ENCODE assay signal across 8 mouse cellular contexts in the genomic region with DNA sequence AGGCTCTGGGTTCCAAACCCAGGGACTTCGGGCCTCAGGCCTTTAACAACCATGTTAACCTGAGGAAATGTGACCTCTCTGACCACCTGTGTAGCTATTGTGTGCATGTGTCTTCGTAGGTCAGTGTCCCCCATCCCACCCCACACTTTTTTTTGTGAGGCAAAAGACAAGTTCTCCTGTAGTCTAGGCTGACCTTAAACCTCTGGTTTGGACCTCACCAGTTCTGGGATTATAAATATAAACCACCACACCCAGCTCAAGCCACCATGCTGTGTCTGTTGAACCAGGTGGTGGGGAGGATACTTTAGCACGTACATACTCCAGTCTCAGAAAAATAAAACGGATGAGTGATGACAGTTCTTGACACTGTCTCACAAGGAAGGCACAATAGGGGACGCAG. TPM values are rescaled to one million over a fixed set of nuclear protein-coding genes. Genes with fewer than 3 reads are reported as not detected.
A peak's percentile ranks its signal among the peaks of the same experiment; 100 is the strongest.
DNase-seq lines count a peak whose midpoint lies in the region; ATAC-seq and TF ChIP-seq lines count a peak whose summit lies in the region.
"Had no signal": no experiment of that assay in that cellular context is flagged by ENCODE, and none has a peak within 500 bp of the region (broad histone marks: within the 10 kb centered on the region; RNA-seq: fewer than 3 reads in every experiment).

No protein-coding gene starts in this region.

- H3K9ac ChIP-seq in lung, embryonic 16.5 days (ENCODE audit: low read length), result peak overlapping the region; percentile 84
- H3K9ac ChIP-seq in forebrain, embryonic 15.5 days (replicated peaks), result peak overlapping the region; percentile 74
- H3K9ac ChIP-seq in limb, embryonic 15.5 days, result no peak overlapping the region
- no peak overlapping the region for H3K9ac ChIP-seq in stomach, embryonic 15.5 days

- TF ChIP-seq POLR2A in kidney, adult 2 months (IDR thresholded peaks at IDR 0.05; ENCODE audit: low read depth, low read length), result no peak

- H3K36me3 ChIP-seq in lung, embryonic 16.5 days (ENCODE audit: control insufficient read depth, insufficient read depth, low read length), result peaks cover 4% of the 10 kb centered on the region
- peaks cover 6% of the 10 kb centered on the region; the same call in 1 of the 2 replicates for H3K36me3 ChIP-seq in forebrain, embryonic 15.5 days
- H3K36me3 ChIP-seq in limb, embryonic 15.5 days, result peaks cover 32% of the 10 kb centered on the region
- H3K36me3 ChIP-seq in stomach, embryonic 15.5 days, result peaks cover 7% of the 10 kb centered on the region; the same call in 1 of the 2 replicates
- no peaks in the 10 kb centered on the region for H3K36me3 ChIP-seq in kidney, adult 2 months (ENCODE audit: control insufficient read depth, insufficient read depth, low read length)

- peak overlapping the region; percentile 68 for H3K4me3 ChIP-seq in lung, embryonic 16.5 days (ENCODE audit: low read length)
- peak overlapping the region; percentile 63 for H3K4me3 ChIP-seq in forebrain, embryonic 15.5 days
- peak overlapping the region; percentile 69 for H3K4me3 ChIP-seq in limb, embryonic 15.5 days
- peak overlapping the region; percentile 59 for H3K4me3 ChIP-seq in stomach, embryonic 15.5 days (replicated peaks)
- no peak overlapping the region for H3K4me3 ChIP-seq in kidney, adult 2 months (ENCODE audit: insufficient read depth, low read depth, low read length)

- H3K4me2 ChIP-seq in lung, embryonic 16.5 days (ENCODE audit: low read depth, low read length), result peak overlapping the region; percentile 88
- H3K4me2 ChIP-seq in forebrain, embryonic 15.5 days (replicated peaks), result peak overlapping the region; percentile 94
- peak overlapping the region; percentile 90 for H3K4me2 ChIP-seq in limb, embryonic 15.5 days
- peak overlapping the region; percentile 78 for H3K4me2 ChIP-seq in stomach, embryonic 15.5 days

- WGBS in lung, embryonic 16.5 days, result 49% methylated on average over 5 of the region's 5 CpGs
- WGBS in forebrain, embryonic 15.5 days, result 52% methylated on average over 5 of the region's 5 CpGs
- 57% methylated on average over 5 of the region's 5 CpGs for WGBS in limb, embryonic 15.5 days
- WGBS in stomach, embryonic 15.5 days, result 58% methylated on average over 5 of the region's 5 CpGs
- 50% methylated on average over 5 of the region's 5 CpGs for WGBS in kidney, adult 2 months

- no peak for TF ChIP-seq CTCF in kidney, adult 2 months (conservative IDR thresholded peaks at IDR 0.05; ENCODE audit: insufficient read depth, insufficient read length, low read depth, low read length)

- ATAC-seq in lung, embryonic 16.5 days (ENCODE audit: low read depth), result no peak
- no peak for ATAC-seq in forebrain, embryonic 15.5 days (replicated peaks)
- no peak for ATAC-seq in limb, embryonic 15.5 days (ENCODE audit: insufficient number of reproducible peaks, low FRiP score, low TSS enrichment, low read depth)
- ATAC-seq in stomach, embryonic 15.5 days (ENCODE audit: insufficient read depth, low FRiP score, low read depth), result no peak

- no peaks in the 10 kb centered on the region for H3K9me3 ChIP-seq in lung, embryonic 16.5 days (ENCODE audit: control insufficient read depth, low read length)
- no peaks in the 10 kb centered on the region for H3K9me3 ChIP-seq in forebrain, embryonic 15.5 days
- H3K9me3 ChIP-seq in limb, embryonic 15.5 days, result no peaks in the 10 kb centered on the region
- no peaks in the 10 kb centered on the region for H3K9me3 ChIP-seq in stomach, embryonic 15.5 days

- H3K27me3 ChIP-seq in lung, embryonic 16.5 days (ENCODE audit: control insufficient read depth, insufficient read depth, low read depth, low read length), result no peaks in the 10 kb centered on the region
- H3K27me3 ChIP-seq in forebrain, embryonic 15.5 days, result no peaks in the 10 kb centered on the region
- no peaks in the 10 kb centered on the region for H3K27me3 ChIP-seq in limb, embryonic 15.5 days
- H3K27me3 ChIP-seq in stomach, embryonic 15.5 days (replicated peaks), result no peaks in the 10 kb centered on the region
- no peaks in the 10 kb centered on the region for H3K27me3 ChIP-seq in kidney, adult 2 months (replicated peaks; ENCODE audit: control insufficient read depth, insufficient read depth, low read length)

- peak overlapping the region; percentile 99; the same call in 1 of the 2 replicates for H3K27ac ChIP-seq in lung, embryonic 16.5 days (ENCODE audit: low read length)
- H3K27ac ChIP-seq in forebrain, embryonic 15.5 days (replicated peaks), result peak overlapping the region; percentile 95
- peak overlapping the region; percentile 98; the same call in 1 of the 2 replicates for H3K27ac ChIP-seq in limb, embryonic 15.5 days
- peak overlapping the region; percentile 97; the same call in 1 of the 2 replicates for H3K27ac ChIP-seq in stomach, embryonic 15.5 days
- no peak overlapping the region for H3K27ac ChIP-seq in kidney, adult 2 months (ENCODE audit: insufficient read depth, low read depth, low read length)

- peaks cover 21% of the 10 kb centered on the region for H3K4me1 ChIP-seq in lung, embryonic 16.5 days (replicated peaks; ENCODE audit: control insufficient read depth, insufficient read depth, low read length)
- peaks cover 21% of the 10 kb centered on the region for H3K4me1 ChIP-seq in forebrain, embryonic 15.5 days
- peaks cover 22% of the 10 kb centered on the region for H3K4me1 ChIP-seq in limb, embryonic 15.5 days
- peaks cover 18% of the 10 kb centered on the region for H3K4me1 ChIP-seq in stomach, embryonic 15.5 days
- peaks cover 14% of the 10 kb centered on the region; the same call in 1 of the 2 replicates for H3K4me1 ChIP-seq in kidney, adult 2 months (ENCODE audit: control insufficient read depth, insufficient read depth, low read length)

- no peak for DNase-seq in lung, postnatal 14 days
- no peak for DNase-seq in T-cell, adult 2 months (ENCODE audit: low spot score)
- no peak for DNase-seq in kidney, adult 2 months

RNA-seq across cellular contexts. Expression of a gene that starts 7.7 kb away (rescaled TPM):
- 25.2 TPM in 2 replicates for polyA plus RNA-seq in lung, embryonic 16.5 days (2015; fragmentation: Nextera tagmentation; extraction: Ambion mirVana)
- polyA plus RNA-seq in forebrain, embryonic 15.5 days (2015; fragmentation: Nextera tagmentation; extraction: Ambion mirVana), result 48.0 and 48.2 TPM in 2 replicates
- 35.2 and 38.9 TPM in 2 replicates for polyA plus RNA-seq in limb, embryonic 15.5 days (2015; fragmentation: Nextera tagmentation; extraction: Ambion mirVana)
- polyA plus RNA-seq in stomach, embryonic 15.5 days (2015; fragmentation: Nextera tagmentation; extraction: Ambion mirVana), result 26.7 and 29.9 TPM in 2 replicates
- polyA plus RNA-seq in kidney, adult 2 months (2012; rRNA removed), result 78.4 and 91.7 TPM in 2 replicates

RNA-seq across cellular contexts. Expression of a gene that starts 8.3 kb away (rescaled TPM):
- polyA plus RNA-seq in lung, embryonic 16.5 days (2015; fragmentation: Nextera tagmentation; extraction: Ambion mirVana), result 82.5 and 90.7 TPM in 2 replicates
- 83.7 and 83.8 TPM in 2 replicates for polyA plus RNA-seq in forebrain, embryonic 15.5 days (2015; fragmentation: Nextera tagmentation; extraction: Ambion mirVana)
- polyA plus RNA-seq in limb, embryonic 15.5 days (2015; fragmentation: Nextera tagmentation; extraction: Ambion mirVana), result 92.3 and 94.7 TPM in 2 replicates
- 71.6 and 75.8 TPM in 2 replicates for polyA plus RNA-seq in stomach, embryonic 15.5 days (2015; fragmentation: Nextera tagmentation; extraction: Ambion mirVana)
- polyA plus RNA-seq in kidney, adult 2 months (2012; rRNA removed), result 75.4 and 83.1 TPM in 2 replicates

RNA-seq across cellular contexts. Expression of a gene that starts 15.6 kb away (rescaled TPM):
- polyA plus RNA-seq in lung, embryonic 16.5 days (2015; fragmentation: Nextera tagmentation; extraction: Ambion mirVana), result 0.21 and 0.96 TPM in 2 replicates
- 1.4 and 1.8 TPM in 2 replicates for polyA plus RNA-seq in forebrain, embryonic 15.5 days (2015; fragmentation: Nextera tagmentation; extraction: Ambion mirVana)
- polyA plus RNA-seq in limb, embryonic 15.5 days (2015; fragmentation: Nextera tagmentation; extraction: Ambion mirVana), result 1.5 and 1.7 TPM in 2 replicates
- polyA plus RNA-seq in stomach, embryonic 15.5 days (2015; fragmentation: Nextera tagmentation; extraction: Ambion mirVana), result 0.67 and 0.86 TPM in 2 replicates
- polyA plus RNA-seq in kidney, adult 2 months (2012; rRNA removed), result 0.07 and 0.08 TPM in 2 replicates
- polyA plus RNA-seq: activated CD4-positive, CD25-positive, alpha-beta regulatory T cell, adult 4 months had no signal

RNA-seq across cellular contexts. Expression of a gene that starts 24.8 kb away (rescaled TPM):
- 2.5 TPM in 2 replicates for polyA plus RNA-seq in lung, embryonic 16.5 days (2015; fragmentation: Nextera tagmentation; extraction: Ambion mirVana)
- polyA plus RNA-seq in forebrain, embryonic 15.5 days (2015; fragmentation: Nextera tagmentation; extraction: Ambion mirVana), result 0.85 and 0.96 TPM in 2 replicates
- 6.7 and 7.9 TPM in 2 replicates for polyA plus RNA-seq in limb, embryonic 15.5 days (2015; fragmentation: Nextera tagmentation; extraction: Ambion mirVana)
- 1.6 TPM in 2 replicates for polyA plus RNA-seq in stomach, embryonic 15.5 days (2015; fragmentation: Nextera tagmentation; extraction: Ambion mirVana)
- 0.44 and 0.99 TPM in 2 replicates for polyA plus RNA-seq in kidney, adult 2 months (2012; rRNA removed)
- polyA plus RNA-seq: activated CD4-positive, CD25-positive, alpha-beta regulatory T cell, adult 4 months had no signal

RNA-seq across cellular contexts. Expression of a gene that starts 24.8 kb away (rescaled TPM):
- polyA plus RNA-seq in lung, embryonic 16.5 days (2015; fragmentation: Nextera tagmentation; extraction: Ambion mirVana), result 41.4 and 44.8 TPM in 2 replicates
- 263 and 289 TPM in 2 replicates for polyA plus RNA-seq in forebrain, embryonic 15.5 days (2015; fragmentation: Nextera tagmentation; extraction: Ambion mirVana)
- polyA plus RNA-seq in limb, embryonic 15.5 days (2015; fragmentation: Nextera tagmentation; extraction: Ambion mirVana), result 168 TPM in 2 replicates
- 165 and 184 TPM in 2 replicates for polyA plus RNA-seq in stomach, embryonic 15.5 days (2015; fragmentation: Nextera tagmentation; extraction: Ambion mirVana)
- polyA plus RNA-seq in kidney, adult 2 months (2012; rRNA removed), result 48.7 and 55.3 TPM in 2 replicates

Comparison
In these comparisons a context has a peak if more than half of its experiments do, and no peak if none do; other contexts are left out.
1. H3K9ac ChIP-seq: peak in lung, embryonic 16.5 days (single experiment) and forebrain, embryonic 15.5 days (single experiment); none in limb, embryonic 15.5 days (single experiment) and stomach, embryonic 15.5 days (single experiment).
2. Peak in every context shown above with its lines, with median percentiles within 50 percentile points of each other: H3K4me2 ChIP-seq.